Mouse (Mus musculus): Measurements from ENCODE around the gene Ppfia4. TPM values are rescaled to one million over a fixed set of nuclear protein-coding genes. Genes with fewer than 3 reads are reported as not detected.
"Not testable (repeated sequence)": the region's sequence is repeated elsewhere in the genome, so short reads cannot be mapped to it uniquely, and the experiment has no call there.

Ppfia4 gene
- polyA plus RNA-seq, 1 experiment from 2014 or later: 2.0 TPM

DNA sequence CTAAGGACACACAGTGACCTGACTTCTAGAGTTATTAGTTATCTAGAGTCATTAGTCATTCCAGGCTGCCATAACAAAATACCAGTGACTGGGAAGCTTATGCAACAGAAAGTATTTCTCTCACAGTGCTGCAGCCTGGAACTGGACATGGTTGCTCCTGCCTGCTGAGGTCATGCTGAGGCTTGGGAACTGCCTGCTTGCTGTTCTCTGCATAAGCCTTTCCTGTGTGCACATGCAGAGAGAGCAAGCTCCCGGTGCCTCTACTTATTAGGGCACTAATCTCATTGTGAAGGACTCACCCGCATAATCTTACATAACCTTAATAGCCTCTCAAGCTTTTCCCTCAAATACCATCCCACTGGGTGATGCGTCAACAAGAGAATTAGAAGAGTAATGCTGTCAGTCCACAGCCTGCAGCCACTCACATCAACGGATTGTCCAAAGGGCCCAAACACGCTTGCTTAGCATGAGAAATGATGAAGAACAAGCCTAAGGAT lies 59.9 kb downstream of the Ppfia4 start:
- TF ChIP-seq CTCF (IDR thresholded peaks at IDR 0.05; ENCODE audit: low read depth): no peak
- Histone ChIP-seq H3K27ac (no peak overlapping the region), H3K4me1 (replicated peaks; ENCODE audit: insufficient read depth, low read length) (peaks cover 5% of the 10 kb centered on the region; the same call in 1 of the 2 replicates), H3K36me3 (ENCODE audit: insufficient read depth, low read length) (no peaks in the 10 kb centered on the region), H3K9me3 (replicated peaks; ENCODE audit: low read length) (no peaks in the 10 kb centered on the region), H3K4me3 (replicated peaks; ENCODE audit: low read depth, low read length) (no peak overlapping the region), H3K9ac (ENCODE audit: low read depth, low read length) (no peak overlapping the region), H3K27me3 (ENCODE audit: insufficient read depth, low read length) (no peaks in the 10 kb centered on the region), H3K4me2 (ENCODE audit: low read length) (no peak overlapping the region)
- ATAC-seq (replicated peaks; ENCODE audit: low FRiP score, low read depth): no peak
- 81% methylated on average over 5 of the region's 5 CpGs for WGBS
- no peak for DNase-seq (ENCODE audit: low spot score)

DNA sequence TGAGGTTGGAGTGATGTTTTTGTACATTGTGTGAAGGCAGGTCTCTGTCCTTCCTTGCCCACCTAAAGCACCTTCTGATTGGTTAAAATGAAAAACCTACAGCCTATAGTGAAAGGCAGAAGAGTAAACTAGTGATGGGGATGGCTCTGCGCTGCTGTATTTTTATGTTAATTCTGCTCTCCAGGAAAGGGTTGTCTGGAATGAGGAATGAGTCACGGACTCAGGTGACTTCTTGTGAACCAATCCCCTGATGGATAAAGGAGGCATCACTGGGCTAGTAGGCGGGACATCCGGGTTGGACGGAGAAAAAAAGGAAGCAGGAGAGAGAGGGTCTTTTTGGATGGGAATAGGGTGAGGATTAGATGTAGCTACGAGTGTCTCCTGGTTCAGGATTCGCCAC lies 62.7 kb downstream of the Ppfia4 start:
- TF ChIP-seq CTCF (IDR thresholded peaks at IDR 0.05; ENCODE audit: low read depth): no peak
- ATAC-seq (replicated peaks; ENCODE audit: low FRiP score, low read depth) (no peak), DNase-seq (ENCODE audit: low spot score) (no peak)
- 82% methylated on average over 7 of the region's 7 CpGs for WGBS
- Histone ChIP-seq H3K9ac (ENCODE audit: low read depth, low read length) (no peak overlapping the region), H3K27me3 (ENCODE audit: insufficient read depth, low read length) (no peaks in the 10 kb centered on the region), H3K36me3 (ENCODE audit: insufficient read depth, low read length) (no peaks in the 10 kb centered on the region), H3K4me2 (ENCODE audit: low read length) (no peak overlapping the region), H3K4me3 (replicated peaks; ENCODE audit: low read depth, low read length) (no peak overlapping the region), H3K4me1 (replicated peaks; ENCODE audit: insufficient read depth, low read length) (no peaks in the 10 kb centered on the region), H3K9me3 (replicated peaks; ENCODE audit: low read length) (no peaks in the 10 kb centered on the region), H3K27ac (no peak overlapping the region)

DNA sequence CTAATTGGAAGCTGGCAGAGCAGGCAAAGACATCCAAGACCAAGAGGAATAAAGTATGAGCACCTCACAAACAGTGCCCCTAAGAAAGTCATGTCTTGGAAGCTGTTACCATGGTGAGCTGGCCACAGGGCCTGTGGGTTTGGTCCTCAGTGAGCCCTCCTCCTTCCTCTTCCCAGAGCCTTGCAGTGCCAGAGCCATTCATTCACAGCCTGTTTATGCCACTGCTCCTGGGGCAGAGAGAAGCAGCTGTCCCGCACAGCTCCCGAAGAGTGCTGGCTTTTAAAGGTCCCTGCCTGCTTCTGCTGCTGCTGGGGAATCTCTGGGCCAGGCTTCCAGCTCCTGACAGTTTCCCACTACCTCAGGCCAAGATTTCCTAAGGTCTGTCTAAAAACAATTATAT lies 66.9 kb downstream of the Ppfia4 start:
- no peak overlapping the region for H3K9ac ChIP-seq (ENCODE audit: low read depth, low read length)
- ATAC-seq (replicated peaks; ENCODE audit: low FRiP score, low read depth) (no peak), DNase-seq (ENCODE audit: low spot score) (no peak)
- H3K9me3 ChIP-seq (replicated peaks; ENCODE audit: low read length): no peaks in the 10 kb centered on the region; the same call in 1 of the 2 replicates
- H3K4me1 ChIP-seq (replicated peaks; ENCODE audit: insufficient read depth, low read length): no peaks in the 10 kb centered on the region
- H3K36me3 ChIP-seq (ENCODE audit: insufficient read depth, low read length): no peaks in the 10 kb centered on the region
- no peak overlapping the region for H3K4me3 ChIP-seq (replicated peaks; ENCODE audit: low read depth, low read length)
- H3K27ac ChIP-seq: no peak overlapping the region
- no peak overlapping the region for H3K4me2 ChIP-seq (ENCODE audit: low read length)
- no peaks in the 10 kb centered on the region for H3K27me3 ChIP-seq (ENCODE audit: insufficient read depth, low read length)
- WGBS: 39% methylated on average over 2 of the region's 2 CpGs
- TF ChIP-seq CTCF (IDR thresholded peaks at IDR 0.05; ENCODE audit: low read depth): no peak

DNA sequence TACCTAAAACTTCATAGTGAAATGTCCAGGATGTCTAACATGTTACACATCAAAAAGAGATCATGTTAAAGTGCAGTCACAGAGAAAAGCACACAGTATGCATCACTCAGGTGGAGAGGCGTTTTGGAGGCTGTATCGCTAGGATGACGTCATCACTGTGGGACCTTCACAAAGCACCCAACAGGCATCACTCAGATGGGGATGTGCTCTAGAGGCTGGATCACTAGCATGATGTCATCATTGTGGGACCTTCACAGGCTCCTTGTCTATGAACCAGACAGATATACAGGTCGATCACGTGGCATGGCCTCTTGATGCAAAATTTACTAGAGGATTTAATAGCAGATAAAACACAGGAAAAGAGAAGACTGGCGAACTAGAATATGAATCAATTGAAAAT lies 68.4 kb downstream of the Ppfia4 start:
- no peak overlapping the region for H3K4me3 ChIP-seq (replicated peaks; ENCODE audit: low read depth, low read length)
- H3K4me1 ChIP-seq (replicated peaks; ENCODE audit: insufficient read depth, low read length): no peaks in the 10 kb centered on the region
- H3K9me3 ChIP-seq (replicated peaks; ENCODE audit: low read length): no peaks in the 10 kb centered on the region; the same call in 1 of the 2 replicates
- no peak for TF ChIP-seq CTCF (IDR thresholded peaks at IDR 0.05; ENCODE audit: low read depth)
- H3K9ac ChIP-seq (ENCODE audit: low read depth, low read length): no peak overlapping the region
- WGBS: 95% methylated on average over 6 of the region's 6 CpGs
- no peaks in the 10 kb centered on the region for H3K36me3 ChIP-seq (ENCODE audit: insufficient read depth, low read length)
- H3K27ac ChIP-seq: no peak overlapping the region
- H3K4me2 ChIP-seq (ENCODE audit: low read length): no peak overlapping the region
- DNase-seq (ENCODE audit: low spot score) (no peak), ATAC-seq (replicated peaks; ENCODE audit: low FRiP score, low read depth) (no peak)
- no peaks in the 10 kb centered on the region for H3K27me3 ChIP-seq (ENCODE audit: insufficient read depth, low read length)

DNA sequence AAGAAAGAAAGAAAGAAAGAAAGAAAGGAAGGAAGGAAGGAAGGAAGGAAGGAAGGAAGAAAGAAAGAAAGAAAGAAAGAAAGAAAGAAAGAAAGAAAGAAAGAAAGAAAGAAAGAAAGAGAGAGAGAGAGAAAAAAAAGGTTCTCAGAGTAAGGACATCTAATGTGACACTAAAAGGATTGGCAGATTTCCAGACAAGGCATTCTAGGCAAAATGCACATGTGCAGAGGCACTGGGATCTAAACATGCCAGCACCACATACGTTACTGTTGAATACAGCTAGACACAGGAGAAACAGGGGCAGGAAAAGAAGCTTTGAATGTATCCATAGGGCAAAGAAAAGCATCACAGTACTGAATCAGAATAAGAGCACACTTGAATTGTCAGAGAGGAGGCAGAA lies 83.0 kb downstream of the Ppfia4 start:
- not testable (repeated sequence) for ATAC-seq (replicated peaks; ENCODE audit: low FRiP score, low read depth); H3K36me3 ChIP-seq (ENCODE audit: insufficient read depth, low read length); H3K27ac ChIP-seq; H3K9ac ChIP-seq (ENCODE audit: low read depth, low read length); H3K4me2 ChIP-seq (ENCODE audit: low read length); DNase-seq (ENCODE audit: low spot score); H3K4me3 ChIP-seq (replicated peaks; ENCODE audit: low read depth, low read length); H3K9me3 ChIP-seq (replicated peaks; ENCODE audit: low read length); H3K4me1 ChIP-seq (replicated peaks; ENCODE audit: insufficient read depth, low read length); H3K27me3 ChIP-seq (ENCODE audit: insufficient read depth, low read length)
- 77% methylated on average over 1 of the region's 1 CpGs for WGBS

Other genes starting within 250 kb of the Ppfia4 start
- gene Chit1, start 221.7 kb downstream of the Ppfia4 start, polyA plus RNA-seq (2015; fragmentation: Nextera tagmentation; extraction: Ambion mirVana): 0.41 and 0.58 TPM in 2 replicates
- 2.1 and 2.4 TPM in 2 replicates for gene Chil1, start 150.8 kb downstream of the Ppfia4 start, polyA plus RNA-seq (2015; fragmentation: Nextera tagmentation; extraction: Ambion mirVana)
- gene Mybph, start 139.5 kb downstream of the Ppfia4 start, polyA plus RNA-seq (2015; fragmentation: Nextera tagmentation; extraction: Ambion mirVana): 0.13 TPM in 1 of 2 replicates, not detected in the other
- 11.7 and 13.7 TPM in 2 replicates for gene Adora1, start 97.5 kb downstream of the Ppfia4 start, polyA plus RNA-seq (2015; fragmentation: Nextera tagmentation; extraction: Ambion mirVana)
- 0.08 TPM in 1 of 2 replicates, not detected in the other for gene Myog, start 42.9 kb downstream of the Ppfia4 start, polyA plus RNA-seq (2015; fragmentation: Nextera tagmentation; extraction: Ambion mirVana)
- 56.7 and 65.7 TPM in 2 replicates for gene Tmem183a, start 29.1 kb upstream of the Ppfia4 start, polyA plus RNA-seq (2015; fragmentation: Nextera tagmentation; extraction: Ambion mirVana)
- gene 4933406M09Rik, start 53.0 kb upstream of the Ppfia4 start, polyA plus RNA-seq (2015; fragmentation: Nextera tagmentation; extraction: Ambion mirVana): not detected in 2 replicates
- gene Cyb5r1, start 72.6 kb upstream of the Ppfia4 start, polyA plus RNA-seq (2015; fragmentation: Nextera tagmentation; extraction: Ambion mirVana): 16.1 and 22.7 TPM in 2 replicates
- 94.4 and 95.6 TPM in 2 replicates for gene Adipor1, start 82.5 kb upstream of the Ppfia4 start, polyA plus RNA-seq (2015; fragmentation: Nextera tagmentation; extraction: Ambion mirVana)
- 17.8 and 21.2 TPM in 2 replicates for gene Klhl12, start 122.6 kb upstream of the Ppfia4 start, polyA plus RNA-seq (2015; fragmentation: Nextera tagmentation; extraction: Ambion mirVana)
- gene Rabif, start 161.7 kb upstream of the Ppfia4 start, polyA plus RNA-seq (2015; fragmentation: Nextera tagmentation; extraction: Ambion mirVana): 33.8 and 38.7 TPM in 2 replicates
- not detected in 2 replicates for gene Mgat4e, start 216.8 kb upstream of the Ppfia4 start, polyA plus RNA-seq (2015; fragmentation: Nextera tagmentation; extraction: Ambion mirVana)
- 40.2 and 42.4 TPM in 2 replicates for gene Kdm5b, start 227.2 kb upstream of the Ppfia4 start, polyA plus RNA-seq (2015; fragmentation: Nextera tagmentation; extraction: Ambion mirVana)

All from kidney, postnatal 0 days (tissue).